Mouse (Mus musculus) regulatory T cell (primary cell): Measurements from ENCODE around the gene Gcdh.

Experiments
- in situ Hi-C: fragments of 300-600 bp; cut with MboI, MseI; formaldehyde crosslinking; loops from one replicate; pipeline ENCODE4 v1.15.1; 2025; ENCODE audit warnings: high pct_unique_total_duplicates

The Gcdh gene

GRCm38 (mm10) chr8:84837149-84837911 lies 56.4 kb downstream of the Gcdh start:
- in situ Hi-C loops: loop anchor here (25.0 kb wide), 1 partner anchor 1100 kb away; the partner anchor contains the start of gene Adgre5
